Mouse (Mus musculus): ENCODE measurements around the gene Dcaf7. TPM values are rescaled to one million over a fixed set of nuclear protein-coding genes. Genes with fewer than 3 reads are reported as not detected.
"Not testable (repeated sequence)": the region's sequence is repeated elsewhere in the genome, so short reads cannot be mapped to it uniquely, and the experiment has no call there.

The Dcaf7 gene
- polyA plus RNA-seq, 1 experiment from 2014 or later, result 93.4 TPM

DNA sequence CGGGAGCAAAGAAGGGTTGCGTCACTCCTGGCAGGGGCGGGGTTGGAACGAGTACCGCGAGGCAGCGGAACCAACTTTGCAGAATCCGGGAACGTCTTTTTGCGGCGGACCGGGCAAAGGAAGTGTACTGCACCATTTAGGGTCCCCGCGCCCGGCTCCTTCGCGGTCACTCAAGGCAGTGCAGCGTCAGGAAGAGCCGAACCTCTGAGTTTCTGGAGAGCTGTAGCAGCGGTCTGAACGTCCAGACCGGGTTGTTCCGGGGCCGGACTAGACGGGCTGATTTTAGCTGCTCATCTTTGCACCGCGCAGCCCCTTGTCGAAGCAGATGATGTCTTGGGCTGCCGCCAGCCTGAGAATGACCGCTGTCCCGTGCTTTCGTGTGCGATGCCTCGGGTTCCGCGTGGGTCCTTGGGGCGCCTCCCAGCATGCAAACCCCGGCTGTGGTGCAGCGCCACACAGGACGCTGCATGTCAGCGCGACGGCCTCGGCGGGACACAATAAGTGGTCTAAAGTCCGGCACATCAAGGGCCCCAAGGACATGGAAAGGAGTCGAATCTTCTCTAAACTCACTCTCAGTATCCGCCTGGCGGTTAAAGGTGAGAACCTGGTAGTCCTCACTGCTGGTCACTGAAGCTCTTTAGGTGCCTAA, 29.4 kb downstream of the Dcaf7 start, which contains the start of gene Taco1:
Taco1 (plus strand) TSS at position 139 of the 649 bp plus-strand sequence.
- Histone ChIP-seq H3K27ac (peak within 1 kb of the TSS; percentile 86), H3K9me3 (no peaks in the 10 kb centered on the region), H3K4me3 (peak within 1 kb of the TSS; percentile 92), H3K4me1 (peaks cover 5% of the 10 kb centered on the region; the same call in 1 of the 2 replicates), H3K36me3 (0 out of 2 replicates have a peak, but pooled peaks cover 3% of the 10 kb centered on the region), H3K4me2 (replicated peaks) (peak within 1 kb of the TSS; percentile 82), H3K27me3 (no peaks in the 10 kb centered on the region), H3K9ac (peak within 1 kb of the TSS; percentile 90)
- WGBS, result under 1% methylated on average over 49 of the region's 49 CpGs
- ATAC-seq (ENCODE audit: insufficient number of reproducible peaks, insufficient read depth, low FRiP score, low TSS enrichment), result peak; percentile 94

DNA sequence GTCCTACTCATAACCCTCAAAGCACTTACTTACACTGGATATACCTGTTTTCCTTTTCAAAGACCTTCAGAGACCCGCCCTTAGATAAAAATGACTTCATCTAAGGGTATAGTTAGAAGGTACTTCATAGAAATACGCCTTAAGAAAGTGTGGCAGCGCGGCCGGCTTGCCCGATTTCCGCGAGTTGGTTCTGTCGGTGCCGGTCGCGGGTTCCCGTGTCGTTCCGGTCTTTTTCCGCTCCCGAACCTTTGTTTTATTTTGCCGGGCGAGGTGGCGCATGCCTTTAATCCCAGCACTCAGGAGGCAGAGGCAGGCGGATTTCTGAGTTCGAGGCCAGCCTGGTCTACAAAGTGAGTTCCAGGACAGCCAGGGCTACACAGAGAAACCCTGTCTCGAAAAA, 29.9 kb downstream of the Dcaf7 start:
- 16% methylated on average over 23 of the region's 23 CpGs for WGBS
- H3K27ac ChIP-seq, result peak overlapping the region; percentile 86; the same call in 1 of the 2 replicates
- H3K9me3 ChIP-seq; H3K27me3 ChIP-seq; ATAC-seq (ENCODE audit: insufficient number of reproducible peaks, insufficient read depth, low FRiP score, low TSS enrichment); H3K36me3 ChIP-seq; H3K4me1 ChIP-seq: not testable (repeated sequence)
- peak overlapping the region; percentile 90 for H3K9ac ChIP-seq
- peak overlapping the region; percentile 92 for H3K4me3 ChIP-seq
- peak overlapping the region; percentile 82 for H3K4me2 ChIP-seq (replicated peaks)

DNA sequence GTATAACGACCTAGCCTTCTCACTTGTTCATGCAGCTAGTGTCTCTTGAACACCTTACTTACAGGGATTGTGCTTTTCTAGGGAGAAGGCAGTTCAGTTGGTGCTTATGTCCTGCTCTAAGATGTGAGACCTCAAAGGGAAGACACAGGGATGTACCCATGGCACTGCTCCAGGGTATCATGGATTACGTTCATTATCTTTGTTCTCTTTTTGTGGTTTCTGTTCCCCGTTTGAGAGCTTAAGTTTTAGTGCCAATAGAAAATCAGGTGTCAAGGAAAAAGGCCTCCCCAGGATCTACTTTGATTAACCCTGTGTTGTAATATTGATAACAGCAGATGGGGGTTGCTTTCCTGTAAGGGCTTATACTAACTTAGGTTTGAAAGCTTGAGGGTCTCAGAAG, 37.1 kb downstream of the Dcaf7 start:
- H3K27ac ChIP-seq, result no peak overlapping the region
- no peak overlapping the region for H3K4me2 ChIP-seq (replicated peaks)
- ATAC-seq (ENCODE audit: insufficient number of reproducible peaks, insufficient read depth, low FRiP score, low TSS enrichment), result no peak
- 84% methylated on average over 3 of the region's 3 CpGs for WGBS
- no peaks in the 10 kb centered on the region for H3K9me3 ChIP-seq
- H3K4me3 ChIP-seq, result no peak overlapping the region
- H3K4me1 ChIP-seq, result no peaks in the 10 kb centered on the region
- H3K27me3 ChIP-seq, result no peaks in the 10 kb centered on the region
- no peak overlapping the region for H3K9ac ChIP-seq
- peaks cover 25% of the 10 kb centered on the region for H3K36me3 ChIP-seq

DNA sequence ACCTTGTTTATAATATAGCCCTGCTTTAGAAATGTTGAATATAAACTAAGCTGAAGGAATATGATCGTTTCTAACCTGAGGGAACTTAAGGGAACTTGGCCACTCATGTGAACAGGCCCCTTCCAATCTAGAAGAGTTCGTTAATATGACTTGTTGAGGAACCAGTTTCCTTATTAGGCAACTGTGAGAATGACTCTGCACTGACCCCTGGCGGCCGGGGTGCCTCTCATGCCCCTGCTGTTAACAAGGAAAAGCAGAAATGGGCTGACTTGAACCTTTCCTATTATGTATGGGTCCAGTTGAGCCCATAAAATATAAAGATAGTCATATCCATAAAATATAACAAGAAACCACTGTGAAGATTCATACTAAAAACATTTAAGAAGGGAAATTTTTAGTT, 39.6 kb downstream of the Dcaf7 start:
- no peaks in the 10 kb centered on the region for H3K4me1 ChIP-seq
- no peaks in the 10 kb centered on the region for H3K27me3 ChIP-seq
- ATAC-seq (ENCODE audit: insufficient number of reproducible peaks, insufficient read depth, low FRiP score, low TSS enrichment), result no peak
- H3K4me3 ChIP-seq, result no peak overlapping the region
- WGBS, result 3% methylated on average over 4 of the region's 4 CpGs
- no peaks in the 10 kb centered on the region for H3K9me3 ChIP-seq
- H3K4me2 ChIP-seq (replicated peaks), result no peak overlapping the region
- H3K27ac ChIP-seq, result no peak overlapping the region
- H3K9ac ChIP-seq, result no peak overlapping the region
- peaks cover 22% of the 10 kb centered on the region for H3K36me3 ChIP-seq

DNA sequence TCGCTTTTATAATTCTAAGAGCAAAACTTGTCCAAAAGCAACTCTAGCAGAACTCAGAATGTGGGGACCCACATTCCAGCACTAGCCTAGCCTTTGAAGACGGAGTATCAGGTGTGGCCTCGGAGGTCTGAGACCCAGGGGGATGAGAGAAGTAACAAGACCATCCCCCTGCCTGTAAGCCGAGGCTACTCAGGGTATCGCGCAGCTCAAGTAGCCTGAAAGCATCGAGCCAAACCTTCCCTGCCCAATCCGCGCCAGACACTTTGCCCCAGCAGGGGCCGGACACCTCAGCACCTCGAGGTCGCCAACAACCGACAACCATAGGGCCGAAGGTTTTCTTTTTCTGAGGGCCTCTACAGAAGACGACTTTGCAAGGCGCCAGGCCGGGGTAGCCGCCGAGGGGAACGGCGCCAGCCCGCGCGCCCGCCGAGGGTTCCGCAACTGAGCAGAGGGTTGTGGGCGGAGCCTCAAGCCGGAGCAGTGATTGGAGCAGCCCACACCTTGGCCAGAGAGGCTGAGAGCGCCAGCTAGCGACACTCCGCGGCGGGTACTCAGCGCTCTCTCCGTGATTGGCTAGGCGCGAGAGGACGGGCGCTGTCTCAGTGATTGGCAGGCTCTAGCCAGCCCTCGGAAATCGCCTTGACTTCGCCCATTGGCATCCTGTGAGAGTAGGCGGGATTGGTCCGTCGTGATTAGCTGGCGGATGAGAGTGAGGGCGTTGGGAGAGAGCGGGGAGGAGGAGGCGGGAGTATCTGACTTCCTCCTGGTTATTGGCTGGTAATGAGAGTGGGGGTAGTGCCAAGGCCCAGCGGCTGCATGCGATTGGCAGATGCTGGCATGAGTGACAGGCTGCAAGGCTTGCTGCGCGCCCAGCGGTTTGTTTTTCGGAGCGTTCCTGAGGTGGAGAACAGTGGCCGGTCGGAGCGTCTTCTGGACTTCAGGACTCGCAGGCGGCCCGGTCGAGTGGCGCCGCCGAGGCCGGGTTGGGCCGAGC, 47.3 kb downstream of the Dcaf7 start, which contains the start of gene Map3k3:
Map3k3 (plus strand) TSS at position 906 of the 994 bp plus-strand sequence.
- peak; percentile 100 for ATAC-seq (ENCODE audit: insufficient number of reproducible peaks, insufficient read depth, low FRiP score, low TSS enrichment)

DNA sequence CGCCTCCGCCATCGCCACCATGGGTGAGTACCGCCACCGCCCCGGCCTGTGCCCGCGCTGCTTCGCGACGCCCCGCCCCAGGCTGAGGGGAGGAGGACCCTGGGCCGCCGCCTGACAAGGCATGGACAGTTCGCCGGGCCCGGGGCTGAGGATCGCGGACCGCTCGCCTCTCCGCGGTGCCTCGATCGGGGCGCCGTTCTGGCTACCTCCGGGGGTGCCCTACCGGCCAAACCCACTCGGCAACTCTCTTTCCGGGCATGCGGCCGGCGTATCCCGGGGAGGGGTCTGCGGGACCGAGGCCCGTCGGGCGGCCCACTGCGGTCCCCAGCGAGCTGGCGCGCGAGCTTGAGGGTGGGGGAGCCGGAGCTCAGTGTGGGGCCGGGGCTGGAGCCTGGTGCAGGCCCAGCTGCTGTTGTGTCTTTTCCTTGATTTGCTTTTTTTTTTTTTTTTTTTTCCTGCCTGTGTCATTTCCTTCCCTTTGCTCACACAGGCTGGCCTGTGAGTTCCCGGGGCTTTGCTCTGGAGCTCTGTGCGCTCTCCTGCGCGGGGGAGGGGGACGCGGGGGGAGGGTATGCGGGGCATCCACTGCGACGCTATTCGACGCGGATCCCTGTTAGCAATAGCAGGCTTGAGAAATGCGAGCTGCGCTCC, 48.4 kb downstream of the Dcaf7 start:
- peak; percentile 55 for ATAC-seq (ENCODE audit: insufficient number of reproducible peaks, insufficient read depth, low FRiP score, low TSS enrichment)
- Histone ChIP-seq H3K27ac (peak overlapping the region; percentile 100), H3K4me1 (peaks cover 15% of the 10 kb centered on the region), H3K36me3 (no peaks in the 10 kb centered on the region), H3K4me2 (replicated peaks) (peak overlapping the region; percentile 65), H3K4me3 (peak overlapping the region; percentile 95), H3K9me3 (no peaks in the 10 kb centered on the region), H3K27me3 (no peaks in the 10 kb centered on the region), H3K9ac (peak overlapping the region; percentile 91)
- WGBS, result under 1% methylated on average over 54 of the region's 61 CpGs

More for the DNA sequence above, 47.3 kb downstream of the Dcaf7 start, which contains the start of gene Map3k3:
- WGBS, result under 1% methylated on average over 69 of the region's 69 CpGs
- H3K27me3 ChIP-seq, result no peaks in the 10 kb centered on the region
- peak within 1 kb of the TSS; percentile 95 for H3K4me3 ChIP-seq
- peak within 1 kb of the TSS; percentile 100 for H3K27ac ChIP-seq
- peaks cover 15% of the 10 kb centered on the region for H3K4me1 ChIP-seq
- H3K9ac ChIP-seq, result peak within 1 kb of the TSS; percentile 91
- no peaks in the 10 kb centered on the region for H3K36me3 ChIP-seq
- peak within 1 kb of the TSS; percentile 65 for H3K4me2 ChIP-seq (replicated peaks)
- H3K9me3 ChIP-seq, result no peaks in the 10 kb centered on the region

DNA sequence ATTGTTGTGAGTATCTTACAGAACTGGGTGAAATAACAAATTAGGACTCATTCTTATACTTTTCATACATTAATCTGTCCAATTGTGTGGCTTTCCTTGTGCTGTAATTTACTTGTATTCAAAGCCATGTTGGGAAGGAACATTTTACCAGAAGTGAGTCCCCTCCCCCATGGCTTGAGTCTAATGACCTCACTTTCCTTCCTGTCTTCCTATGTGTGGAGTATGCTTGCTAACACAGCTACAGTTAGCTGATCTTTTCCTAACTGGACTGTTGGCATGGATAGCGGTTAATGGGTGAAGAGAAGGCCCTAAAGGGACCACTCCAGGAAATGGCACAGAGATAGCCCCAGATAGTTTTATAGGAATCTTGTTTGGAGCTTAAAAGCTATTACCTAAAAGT, 61.6 kb downstream of the Dcaf7 start:
- Histone ChIP-seq H3K4me2 (replicated peaks) (no peak overlapping the region), H3K36me3 (peaks cover 7% of the 10 kb centered on the region), H3K9ac (no peak overlapping the region), H3K27ac (no peak overlapping the region), H3K27me3 (no peaks in the 10 kb centered on the region), H3K9me3 (no peaks in the 10 kb centered on the region), H3K4me1 (no peaks in the 10 kb centered on the region), H3K4me3 (no peak overlapping the region)
- ATAC-seq (ENCODE audit: insufficient number of reproducible peaks, insufficient read depth, low FRiP score, low TSS enrichment), result no peak
- WGBS, result 90% methylated on average over 1 of the region's 1 CpGs

DNA sequence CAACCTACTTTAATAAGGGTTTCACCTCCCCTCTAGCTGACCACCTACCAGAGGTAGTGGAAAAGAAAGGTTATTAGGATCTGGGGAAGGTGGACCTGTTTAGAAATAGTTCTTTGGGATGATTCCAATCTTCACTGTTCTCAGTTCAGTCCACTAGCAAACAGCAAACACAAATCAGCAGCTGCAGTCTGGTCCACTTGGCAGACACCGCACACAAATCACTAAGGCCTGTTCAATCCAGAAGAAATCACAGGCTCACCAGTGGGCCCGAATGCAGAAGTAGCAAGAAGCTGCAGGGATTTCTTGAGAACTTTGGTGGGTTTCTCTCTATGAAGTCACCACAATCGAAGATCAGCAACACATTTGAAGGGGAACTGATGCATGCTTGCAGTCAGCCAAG, 66.2 kb downstream of the Dcaf7 start:
- no peak overlapping the region for H3K4me2 ChIP-seq (replicated peaks)
- H3K4me3 ChIP-seq, result no peak overlapping the region
- H3K4me1 ChIP-seq, result no peaks in the 10 kb centered on the region
- no peak overlapping the region for H3K27ac ChIP-seq
- no peaks in the 10 kb centered on the region for H3K9me3 ChIP-seq
- no peaks in the 10 kb centered on the region for H3K27me3 ChIP-seq
- WGBS, result 87% methylated on average over 3 of the region's 3 CpGs
- no peak for ATAC-seq (ENCODE audit: insufficient number of reproducible peaks, insufficient read depth, low FRiP score, low TSS enrichment)
- peaks cover 7% of the 10 kb centered on the region for H3K36me3 ChIP-seq
- no peak overlapping the region for H3K9ac ChIP-seq

DNA sequence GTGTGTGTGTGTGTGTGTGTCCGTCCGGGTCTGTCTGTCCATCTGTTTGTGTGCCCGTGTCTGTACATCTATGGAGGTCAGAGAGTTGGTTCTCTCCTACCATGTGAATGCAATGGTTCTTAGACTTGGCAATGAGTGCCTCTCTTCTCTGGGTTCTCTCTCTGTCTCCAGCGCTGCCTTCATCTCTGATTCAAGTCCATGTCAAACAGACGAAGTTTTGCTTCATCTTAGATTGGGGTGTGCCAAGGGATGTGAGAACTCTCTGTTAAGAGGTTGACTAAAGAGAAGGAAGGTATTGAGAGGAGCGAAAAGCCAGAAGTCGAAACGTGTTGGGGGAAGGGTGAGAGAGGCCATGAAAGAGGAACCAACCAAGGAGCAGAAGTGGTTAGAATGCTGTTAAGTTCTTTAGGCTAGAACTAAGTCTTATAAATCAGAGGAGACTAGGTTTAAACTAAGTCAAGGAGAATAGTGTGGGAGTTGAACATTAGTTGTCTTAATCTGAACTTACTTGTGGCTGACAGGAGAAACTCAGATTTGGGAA, 69.4 kb downstream of the Dcaf7 start:
- H3K9ac ChIP-seq, result no peak overlapping the region
- no peaks in the 10 kb centered on the region for H3K9me3 ChIP-seq
- no peaks in the 10 kb centered on the region for H3K4me1 ChIP-seq
- H3K27ac ChIP-seq, result no peak overlapping the region
- WGBS, result 86% methylated on average over 8 of the region's 8 CpGs
- no peaks in the 10 kb centered on the region for H3K27me3 ChIP-seq
- H3K4me3 ChIP-seq, result no peak overlapping the region
- no peak overlapping the region for H3K4me2 ChIP-seq (replicated peaks)
- H3K36me3 ChIP-seq, result peaks cover 11% of the 10 kb centered on the region
- ATAC-seq (ENCODE audit: insufficient number of reproducible peaks, insufficient read depth, low FRiP score, low TSS enrichment), result no peak

All from embryonic facial prominence, embryonic 12.5 days (tissue).